Mouse (Mus musculus) spleen, embryonic (tissue): Measurements from ENCODE around the gene Gsdme.

ENCODE experiments used
- CTCF ChIA-PET: fragments of 350-600 bp; sonication (Branson Sonifier 250); formaldehyde crosslinking; loops from one replicate; lab custom pipeline; 2022; lab: Charles Lee

Gsdme gene

GRCm38 (mm10) chr6:50263670-50264069 is at the start of gene Gsdme:
Gene Gsdme, minus strand, starts transcription at chr6:50263862.
- CTCF ChIA-PET: no interaction called here

- CTCF ChIA-PET: no interaction called here
Measured at GRCm38 (mm10) chr6:50312647-50313046, 49.0 kb upstream of the Gsdme start.

- CTCF ChIA-PET: no interaction called here
Measured at GRCm38 (mm10) chr6:50309019-50309418, 45.4 kb upstream of the Gsdme start.

- CTCF ChIA-PET: no interaction called here
Measured at GRCm38 (mm10) chr6:50306625-50307024, 43.0 kb upstream of the Gsdme start.

- CTCF ChIA-PET: interaction anchor here (0.6 to 0.7 kb wide), 2 partner anchors 55 to 320 kb away, joined by 3 read pairs; no protein-coding TSS in a partner anchor
Measured at GRCm38 (mm10) chr6:50304949-50305491, 41.4 kb upstream of the Gsdme start.

- CTCF ChIA-PET: interaction anchor here (0.5 to 0.6 kb wide), 2 partner anchors 107 to 923 kb away, joined by 3 to 6 read pairs; no protein-coding TSS in a partner anchor
Measured at GRCm38 (mm10) chr6:50301121-50301520, 37.5 kb upstream of the Gsdme start.

GRCm38 (mm10) chr6:50300622-50301021 is 37.0 kb upstream of the Gsdme start:
- CTCF ChIA-PET: no interaction called here

- CTCF ChIA-PET: no interaction called here
Measured at GRCm38 (mm10) chr6:50299071-50299470, 35.4 kb upstream of the Gsdme start.

GRCm38 (mm10) chr6:50297671-50298070 is 34.0 kb upstream of the Gsdme start:
- CTCF ChIA-PET: no interaction called here

GRCm38 (mm10) chr6:50295136-50295535 is 31.5 kb upstream of the Gsdme start:
- CTCF ChIA-PET: interaction anchor here (0.7 kb wide), 2 partner anchors 9 to 776 kb away, joined by 3 read pairs; no protein-coding TSS in a partner anchor

GRCm38 (mm10) chr6:50294128-50294527 is 30.5 kb upstream of the Gsdme start:
- CTCF ChIA-PET: interaction anchor here (0.6 kb wide), 1 partner anchor 1766 kb away, joined by 3 read pairs; no protein-coding TSS in a partner anchor

- CTCF ChIA-PET: no interaction called here
Measured at GRCm38 (mm10) chr6:50291650-50292049, 28.0 kb upstream of the Gsdme start.

GRCm38 (mm10) chr6:50286881-50287280 is 23.2 kb upstream of the Gsdme start:
- CTCF ChIA-PET: no interaction called here

GRCm38 (mm10) chr6:50279642-50280041 is 16.0 kb upstream of the Gsdme start:
- CTCF ChIA-PET: no interaction called here

- CTCF ChIA-PET: no interaction called here
Measured at GRCm38 (mm10) chr6:50273947-50274346, 10.3 kb upstream of the Gsdme start.

GRCm38 (mm10) chr6:50273416-50273815 is 9.8 kb upstream of the Gsdme start:
- CTCF ChIA-PET: no interaction called here

- CTCF ChIA-PET: no interaction called here
Measured at GRCm38 (mm10) chr6:50262310-50262709, 1.4 kb downstream of the Gsdme start.

GRCm38 (mm10) chr6:50261922-50262261 is 1.8 kb downstream of the Gsdme start:
- CTCF ChIA-PET: no interaction called here

GRCm38 (mm10) chr6:50261201-50261921 is 2.3 kb downstream of the Gsdme start:
- CTCF ChIA-PET: no interaction called here

- CTCF ChIA-PET: interaction anchor here (0.7 kb wide), 1 partner anchor 35 kb away, joined by 3 read pairs; no protein-coding TSS in a partner anchor
Measured at GRCm38 (mm10) chr6:50255356-50255755, 8.3 kb downstream of the Gsdme start.

GRCm38 (mm10) chr6:50254723-50255184 is 8.9 kb downstream of the Gsdme start:
- CTCF ChIA-PET: no interaction called here

- CTCF ChIA-PET: no interaction called here
Measured at GRCm38 (mm10) chr6:50252690-50253089, 11.0 kb downstream of the Gsdme start.

GRCm38 (mm10) chr6:50247791-50248190 is 15.9 kb downstream of the Gsdme start:
- CTCF ChIA-PET: no interaction called here
